Mouse (Mus musculus) spleen, postnatal 0 days (tissue): ENCODE measurements around the gene Catspere2. TPM values are rescaled to one million over a fixed set of nuclear protein-coding genes. Genes with fewer than 3 reads are reported as not detected.

ENCODE experiments used
- polyA plus RNA-seq: library from polyadenylated mRNA; unstranded; fragments of >200 nt; fragmentation: Nextera tagmentation; extraction: Ambion mirVana; gene quantifications from 2 replicates; pipeline ENCODE4 v1.2.1, GENCODE M21; 2015

The Catspere2 gene
- polyA plus RNA-seq: 0.07 TPM in 1 of 2 replicates, not detected in the other

GRCm38 (mm10) chr1:177983024-177983450 lies at the start of gene Catspere2:
TSS of gene Catspere2 (plus strand) at chr1:177983423.

GRCm38 (mm10) chr1:178187216-178187791 lies 204.1 kb downstream of the Catspere2 start, which contains the start of gene Desi2:
TSS of gene Desi2 (plus strand) at chr1:178187417.

Other genes with a start within 250 kb of the Catspere2 start
- gene Adss, start 186.9 kb upstream of the Catspere2 start, polyA plus RNA-seq: 23.8 and 26.2 TPM in 2 replicates
- gene Desi2, start 204.0 kb downstream of the Catspere2 start, polyA plus RNA-seq: 15.1 and 18.8 TPM in 2 replicates